Mouse (Mus musculus) urinary bladder, adult 2 months (tissue): ENCODE results near the gene Klhdc1. TPM values are rescaled to one million over a fixed set of nuclear protein-coding genes. Genes with fewer than 3 reads are reported as not detected.
A peak's percentile ranks its signal among the peaks of the same experiment; 100 is the strongest.

ENCODE experiments used
- DNase-seq: peaks from one replicate; pipeline ENCODE4 v3.0.0; 2022; ENCODE audit warnings: low spot score
- polyA plus RNA-seq: library from polyadenylated mRNA; depleted of rRNA; stranded (reverse); fragments of >200 nt; gene quantifications from 2 replicates; pipeline ENCODE4 v1.2.3, GENCODE M21; 2012; rRNA removed

Gene Klhdc1
- 8.4 and 14.8 TPM in 2 replicates for polyA plus RNA-seq

- no peak for DNase-seq
Measured at GRCm38 (mm10) chr12:69240876-69241275, at the start of gene Klhdc1. TSS of gene Klhdc1 (plus strand) at chr12:69241176.

GRCm38 (mm10) chr12:69191396-69191795 lies 49.6 kb upstream of the Klhdc1 start:
- DNase-seq = no peak

- DNase-seq = no peak
Measured at GRCm38 (mm10) chr12:69192637-69193036, 48.3 kb upstream of the Klhdc1 start.

GRCm38 (mm10) chr12:69196444-69197377 lies 44.3 kb upstream of the Klhdc1 start, which contains the start of gene Gm49383:
TSS of gene Gm49383 (minus strand) at chr12:69197104.
- peak; percentile 62 for DNase-seq

GRCm38 (mm10) chr12:69197378-69198163 lies 43.4 kb upstream of the Klhdc1 start:
- DNase-seq = peak; percentile 53

- DNase-seq = no peak
Measured at GRCm38 (mm10) chr12:69198164-69198535, 42.8 kb upstream of the Klhdc1 start, which contains the start of gene Dnaaf2. TSS of gene Dnaaf2 (minus strand) at chr12:69198429.

- no peak for DNase-seq
Measured at GRCm38 (mm10) chr12:69198985-69199384, 42.0 kb upstream of the Klhdc1 start.

- no peak for DNase-seq
Measured at GRCm38 (mm10) chr12:69204052-69204833, 36.7 kb upstream of the Klhdc1 start, which contains the start of gene Gm49384. TSS of gene Gm49384 (minus strand) at chr12:69204267.

GRCm38 (mm10) chr12:69207396-69207795 lies 33.6 kb upstream of the Klhdc1 start:
- no peak for DNase-seq

- no peak for DNase-seq
Measured at GRCm38 (mm10) chr12:69207926-69208325, 33.0 kb upstream of the Klhdc1 start.

GRCm38 (mm10) chr12:69208520-69208919 lies 32.5 kb upstream of the Klhdc1 start:
- DNase-seq = no peak

- no peak for DNase-seq
Measured at GRCm38 (mm10) chr12:69210056-69210979, 30.7 kb upstream of the Klhdc1 start.

- DNase-seq = no peak
Measured at GRCm38 (mm10) chr12:69211057-69211456, 29.9 kb upstream of the Klhdc1 start.

- DNase-seq = no peak
Measured at GRCm38 (mm10) chr12:69213186-69213777, 27.7 kb upstream of the Klhdc1 start.

- no peak for DNase-seq
Measured at GRCm38 (mm10) chr12:69214393-69214792, 26.6 kb upstream of the Klhdc1 start.

GRCm38 (mm10) chr12:69215000-69215785 lies 25.8 kb upstream of the Klhdc1 start:
- no peak for DNase-seq

- no peak for DNase-seq
Measured at GRCm38 (mm10) chr12:69216587-69216986, 24.4 kb upstream of the Klhdc1 start.

GRCm38 (mm10) chr12:69220613-69221277 lies 20.2 kb upstream of the Klhdc1 start:
- no peak for DNase-seq
